In genomic region chr6:47978897-47979368, GRCm38 (mm10) we compare ENCODE assay signal across 8 mouse cellular contexts. TPM values are rescaled to one million over a fixed set of nuclear protein-coding genes. Genes with fewer than 3 reads are reported as not detected.
DNase-seq lines count a peak whose midpoint lies in the region; ATAC-seq lines count a peak whose summit lies in the region.

No protein-coding gene starts in this region.

- no peak overlapping the region for H3K4me3 ChIP-seq in embryonic facial prominence, embryonic 14.5 days (ENCODE audit: low read depth, low read length)
- no peak overlapping the region for H3K4me3 ChIP-seq in heart, embryonic 11.5 days (ENCODE audit: low read depth, low read length)
- no peak overlapping the region for H3K4me3 ChIP-seq in kidney, embryonic 16.5 days (ENCODE audit: low read length)
- H3K4me3 ChIP-seq in stomach, embryonic 14.5 days (ENCODE audit: low read depth, low read length), result no peak overlapping the region

- no peaks in the 10 kb centered on the region for H3K27me3 ChIP-seq in embryonic facial prominence, embryonic 14.5 days (replicated peaks; ENCODE audit: control insufficient read depth, insufficient read depth, low read length)
- H3K27me3 ChIP-seq in heart, embryonic 11.5 days (ENCODE audit: control insufficient read depth, insufficient read depth, low read length), result peaks cover 23% of the 10 kb centered on the region
- no peaks in the 10 kb centered on the region for H3K27me3 ChIP-seq in kidney, embryonic 16.5 days (ENCODE audit: insufficient read depth, low read length)
- H3K27me3 ChIP-seq in stomach, embryonic 14.5 days (ENCODE audit: control insufficient read depth, insufficient read depth, low read length), result no peaks in the 10 kb centered on the region

- H3K36me3 ChIP-seq in embryonic facial prominence, embryonic 14.5 days (ENCODE audit: control insufficient read depth, insufficient read depth, low read length), result no peaks in the 10 kb centered on the region
- H3K36me3 ChIP-seq in heart, embryonic 11.5 days (ENCODE audit: control insufficient read depth, insufficient read depth, low read length), result no peaks in the 10 kb centered on the region
- H3K36me3 ChIP-seq in kidney, embryonic 16.5 days (ENCODE audit: insufficient read depth, low read length), result no peaks in the 10 kb centered on the region
- H3K36me3 ChIP-seq in stomach, embryonic 14.5 days (ENCODE audit: control insufficient read depth, insufficient read depth, low read length), result no peaks in the 10 kb centered on the region

- H3K9ac ChIP-seq in embryonic facial prominence, embryonic 14.5 days (ENCODE audit: low read depth, low read length), result no peak overlapping the region
- no peak overlapping the region for H3K9ac ChIP-seq in heart, embryonic 11.5 days (ENCODE audit: low read depth, low read length)
- no peak overlapping the region for H3K9ac ChIP-seq in kidney, embryonic 16.5 days (replicated peaks; ENCODE audit: low read length)
- H3K9ac ChIP-seq in stomach, embryonic 14.5 days (replicated peaks; ENCODE audit: low read depth, low read length), result no peak overlapping the region

- no peaks in the 10 kb centered on the region for H3K4me1 ChIP-seq in embryonic facial prominence, embryonic 14.5 days (ENCODE audit: control insufficient read depth, insufficient read depth, low read length)
- H3K4me1 ChIP-seq in heart, embryonic 11.5 days (ENCODE audit: control insufficient read depth, insufficient read depth, low read length), result no peaks in the 10 kb centered on the region
- no peaks in the 10 kb centered on the region for H3K4me1 ChIP-seq in kidney, embryonic 16.5 days (ENCODE audit: insufficient read depth, low read length)
- H3K4me1 ChIP-seq in stomach, embryonic 14.5 days (ENCODE audit: control insufficient read depth, insufficient read depth, low read length), result no peaks in the 10 kb centered on the region

- no peak overlapping the region for H3K4me2 ChIP-seq in embryonic facial prominence, embryonic 14.5 days (ENCODE audit: low read depth, low read length)
- no peak overlapping the region for H3K4me2 ChIP-seq in heart, embryonic 11.5 days
- no peak overlapping the region for H3K4me2 ChIP-seq in kidney, embryonic 16.5 days (replicated peaks; ENCODE audit: low read depth, low read length)
- H3K4me2 ChIP-seq in stomach, embryonic 14.5 days (replicated peaks; ENCODE audit: low read depth, low read length), result no peak overlapping the region

- WGBS in embryonic facial prominence, embryonic 14.5 days, result 13% methylated on average over 6 of the region's 6 CpGs
- 13% methylated on average over 6 of the region's 6 CpGs for WGBS in heart, embryonic 11.5 days (ENCODE audit: insufficient replicate concordance)
- WGBS in kidney, embryonic 16.5 days, result 14% methylated on average over 6 of the region's 6 CpGs
- 12% methylated on average over 6 of the region's 6 CpGs for WGBS in stomach, embryonic 14.5 days

- no peak overlapping the region for H3K27ac ChIP-seq in embryonic facial prominence, embryonic 14.5 days (replicated peaks; ENCODE audit: low read depth, low read length)
- H3K27ac ChIP-seq in heart, embryonic 11.5 days (ENCODE audit: low read depth, low read length), result no peak overlapping the region
- H3K27ac ChIP-seq in kidney, embryonic 16.5 days (ENCODE audit: low read length), result no peak overlapping the region
- H3K27ac ChIP-seq in stomach, embryonic 14.5 days (ENCODE audit: low read length), result no peak overlapping the region

- peak; percentile 59 for DNase-seq in CD4-positive, CD25-positive, alpha-beta regulatory T cell, adult 2 months (ENCODE audit: low read depth, low spot score)
- DNase-seq in adrenal gland, postnatal 36 days, result peak; percentile 89
- peak; percentile 69 for DNase-seq in embryonic facial prominence, embryonic 14.5 days (ENCODE audit: low spot score)
- peak; percentile 79 for DNase-seq in liver
- peak; percentile 49 for DNase-seq in naive thymus-derived CD4-positive, alpha-beta T cell, adult 2 months (ENCODE audit: low read depth)

- no peaks in the 10 kb centered on the region for H3K9me3 ChIP-seq in embryonic facial prominence, embryonic 14.5 days (ENCODE audit: control insufficient read depth, low read length)
- H3K9me3 ChIP-seq in heart, embryonic 11.5 days (replicated peaks; ENCODE audit: control insufficient read depth, low read length), result no peaks in the 10 kb centered on the region
- no peaks in the 10 kb centered on the region for H3K9me3 ChIP-seq in kidney, embryonic 16.5 days (ENCODE audit: low read length)
- no peaks in the 10 kb centered on the region for H3K9me3 ChIP-seq in stomach, embryonic 14.5 days (ENCODE audit: control insufficient read depth, low read depth, low read length)

- peak; percentile 87 for ATAC-seq in embryonic facial prominence, embryonic 14.5 days (ENCODE audit: low read depth)
- ATAC-seq in heart, embryonic 11.5 days (replicated peaks; ENCODE audit: insufficient number of reproducible peaks, low FRiP score, low TSS enrichment), result peak; percentile 77
- peak; percentile 83 for ATAC-seq in kidney, embryonic 16.5 days (ENCODE audit: low FRiP score, low TSS enrichment)
- ATAC-seq in stomach, embryonic 14.5 days (ENCODE audit: insufficient number of reproducible peaks, insufficient read depth, low FRiP score, low read depth), result peak; percentile 77; the same call in 1 of the 2 replicates

RNA-seq across cellular contexts. Expression of gene Zfp956, which starts 25.7 kb away (rescaled TPM):
- 1 to 10 TPM; 5.2 to 5.7 TPM for total RNA-seq in adrenal gland, postnatal 36 days (2021)
- polyA plus RNA-seq in embryonic facial prominence, embryonic 14.5 days (2014; fragmentation: Nextera tagmentation; extraction: Ambion mirVana), result 9.4 and 11.4 TPM in 2 replicates
- 2.5 and 2.9 TPM in 2 replicates for polyA plus RNA-seq in heart, embryonic 11.5 days (2014; fragmentation: Nextera tagmentation; extraction: Ambion mirVana)
- polyA plus RNA-seq in kidney, embryonic 16.5 days (2015; fragmentation: Nextera tagmentation; extraction: Ambion mirVana), result 8.9 and 11.0 TPM in 2 replicates
- 10.0 and 10.9 TPM in 2 replicates for polyA plus RNA-seq in stomach, embryonic 14.5 days (2014; fragmentation: Nextera tagmentation; extraction: Ambion mirVana)

RNA-seq across cellular contexts. Expression of gene Zfp212, which starts 58.7 kb away (rescaled TPM):
- 10 to 100 TPM; 14.7 to 15.2 TPM for total RNA-seq in adrenal gland, postnatal 36 days (2021)
- polyA plus RNA-seq in embryonic facial prominence, embryonic 14.5 days (2014; fragmentation: Nextera tagmentation; extraction: Ambion mirVana), result 12.5 and 13.6 TPM in 2 replicates
- polyA plus RNA-seq in heart, embryonic 11.5 days (2014; fragmentation: Nextera tagmentation; extraction: Ambion mirVana), result 6.9 and 7.7 TPM in 2 replicates
- 19.4 and 20.2 TPM in 2 replicates for polyA plus RNA-seq in kidney, embryonic 16.5 days (2015; fragmentation: Nextera tagmentation; extraction: Ambion mirVana)
- polyA plus RNA-seq in stomach, embryonic 14.5 days (2014; fragmentation: Nextera tagmentation; extraction: Ambion mirVana), result 13.3 and 13.8 TPM in 2 replicates
